Mouse (Mus musculus) hindbrain, embryonic 14.5 days (tissue): ENCODE data around the gene Crip2. TPM values are rescaled to one million over a fixed set of nuclear protein-coding genes. Genes with fewer than 3 reads are reported as not detected.

ENCODE experiments used
- ATAC-seq: fragments of 200-750 bp; cut with Nextera tagmentation; 2 replicates; pipeline ENCODE4 v1.8.0; 2017; ENCODE audit warnings: moderate number of reproducible peaks, mild to moderate bottlenecking, moderate TSS enrichment, moderate library complexity; ENCODE audit not compliant: low FRiP score
- DNase-seq: peaks from one replicate; pipeline ENCODE4 v3.0.0-alpha.2; 2015; ENCODE audit warnings: low spot score
- H3K27ac ChIP-seq: fragments of 300-500 bp; sonication (generic); 2 replicates; pipeline ENCODE4 v1.5.1; 2014; ENCODE audit warnings: mild to moderate bottlenecking, moderate library complexity
- H3K27me3 ChIP-seq: fragments of 300-500 bp; sonication (generic); 2 replicates; pipeline ENCODE4 v1.6.1; 2014; ENCODE audit warnings: mild to moderate bottlenecking, low read length, mixed read lengths; ENCODE audit not compliant: control insufficient read depth, insufficient read depth
- H3K36me3 ChIP-seq: fragments of 300-500 bp; sonication (generic); replicated peaks from 2 replicates; pipeline ENCODE4 v1.6.1; 2014; ENCODE audit not compliant: control insufficient read depth, insufficient read depth
- H3K4me1 ChIP-seq: fragments of 300-500 bp; sonication (generic); replicated peaks from 2 replicates; pipeline ENCODE4 v1.6.1; 2014; ENCODE audit warnings: antibody characterized with exemption, low read length, mixed read lengths; ENCODE audit not compliant: control insufficient read depth, insufficient read depth
- H3K4me2 ChIP-seq: fragments of 300-500 bp; sonication (generic); replicated peaks from 2 replicates; pipeline ENCODE4 v1.6.1; 2014; ENCODE audit warnings: mild to moderate bottlenecking, moderate library complexity
- H3K4me3 ChIP-seq: fragments of 300-500 bp; sonication (generic); replicated peaks from 2 replicates; pipeline ENCODE4 v1.5.1; 2014; ENCODE audit warnings: mild to moderate bottlenecking, low read length
- H3K9ac ChIP-seq: fragments of 300-500 bp; sonication (generic); 2 replicates; pipeline ENCODE4 v1.6.1; 2014
- H3K9me3 ChIP-seq: fragments of 300-500 bp; sonication (generic); 2 replicates; pipeline ENCODE4 v1.6.1; 2016; ENCODE audit warnings: low read length; ENCODE audit not compliant: control insufficient read depth
- WGBS: fragments of 180-500 bp; shearing (Covaris S2); extraction: QIAGEN DNeasy Blood & Tissue Kit; methylation state at CpG from one replicate; pipeline ENCODE4 v1.1.7; 2014; 5-methylcytosine and 5-hydroxymethylcytosine counted together
- polyA plus RNA-seq: library from polyadenylated mRNA; unstranded; fragments of >200 nt; fragmentation: Nextera tagmentation; extraction: Ambion mirVana; gene quantifications from 2 replicates; pipeline ENCODE4 v1.2.1, GENCODE M21; 2014

Crip2 gene
- polyA plus RNA-seq, 1 experiment from 2014 or later, result 288 TPM

- no peak overlapping the region for H3K27ac ChIP-seq
- H3K4me2 ChIP-seq, result no peak overlapping the region
- H3K27me3 ChIP-seq, result no peaks in the 10 kb centered on the region
- no peaks in the 10 kb centered on the region for H3K9me3 ChIP-seq
- ATAC-seq, result no peak
- no peaks in the 10 kb centered on the region for H3K4me1 ChIP-seq
- H3K4me3 ChIP-seq, result no peak overlapping the region
- H3K36me3 ChIP-seq, result peaks cover 97% of the 10 kb centered on the region
- WGBS, result 87% methylated on average over 6 of the region's 6 CpGs
- H3K9ac ChIP-seq, result no peak overlapping the region
- DNase-seq, result no peak
Measured at GRCm38 (mm10) chr12:113124726-113125125, 15.3 kb upstream of the Crip2 start.

- DNase-seq, result no peak
- WGBS, result 97% methylated on average over 8 of the region's 8 CpGs
- Histone ChIP-seq H3K4me1 (no peaks in the 10 kb centered on the region), H3K36me3 (peaks cover 100% of the 10 kb centered on the region), H3K4me3 (no peak overlapping the region), H3K27me3 (no peaks in the 10 kb centered on the region), H3K4me2 (no peak overlapping the region), H3K27ac (no peak overlapping the region), H3K9ac (no peak overlapping the region), H3K9me3 (no peaks in the 10 kb centered on the region)
- ATAC-seq, result no peak
Measured at GRCm38 (mm10) chr12:113130732-113131131, 9.3 kb upstream of the Crip2 start.

- WGBS, result 97% methylated on average over 14 of the region's 14 CpGs
- DNase-seq, result no peak
- ATAC-seq, result no peak
Measured at GRCm38 (mm10) chr12:113131601-113132000, 8.4 kb upstream of the Crip2 start.

GRCm38 (mm10) chr12:113132567-113132966 is 7.5 kb upstream of the Crip2 start:
- ATAC-seq (0 out of 2 replicates have a peak, but pooled peaks have one; percentile 16), DNase-seq (no peak)
- Histone ChIP-seq H3K36me3 (peaks cover 100% of the 10 kb centered on the region), H3K27me3 (no peaks in the 10 kb centered on the region), H3K9ac (no peak overlapping the region), H3K4me2 (no peak overlapping the region), H3K9me3 (no peaks in the 10 kb centered on the region), H3K4me3 (no peak overlapping the region), H3K27ac (no peak overlapping the region), H3K4me1 (no peaks in the 10 kb centered on the region)
- WGBS, result 75% methylated on average over 2 of the region's 2 CpGs

More at GRCm38 (mm10) chr12:113131601-113132000, 8.4 kb upstream of the Crip2 start:
- H3K4me3 ChIP-seq, result no peak overlapping the region
- H3K9me3 ChIP-seq, result no peaks in the 10 kb centered on the region
- H3K4me1 ChIP-seq, result no peaks in the 10 kb centered on the region
- no peak overlapping the region for H3K9ac ChIP-seq
- H3K27ac ChIP-seq, result no peak overlapping the region
- peaks cover 100% of the 10 kb centered on the region for H3K36me3 ChIP-seq
- H3K27me3 ChIP-seq, result no peaks in the 10 kb centered on the region
- no peak overlapping the region for H3K4me2 ChIP-seq

GRCm38 (mm10) chr12:113133260-113133659 is 6.8 kb upstream of the Crip2 start:
- no peak overlapping the region for H3K4me2 ChIP-seq
- H3K27ac ChIP-seq, result no peak overlapping the region
- no peak for ATAC-seq
- 92% methylated on average over 9 of the region's 9 CpGs for WGBS
- peaks cover 100% of the 10 kb centered on the region for H3K36me3 ChIP-seq
- no peaks in the 10 kb centered on the region for H3K4me1 ChIP-seq
- no peak overlapping the region for H3K9ac ChIP-seq
- no peak for DNase-seq
- no peaks in the 10 kb centered on the region for H3K9me3 ChIP-seq
- no peak overlapping the region for H3K4me3 ChIP-seq
- no peaks in the 10 kb centered on the region for H3K27me3 ChIP-seq

- Histone ChIP-seq H3K4me3 (no peak overlapping the region), H3K36me3 (peaks cover 94% of the 10 kb centered on the region), H3K9ac (no peak overlapping the region), H3K9me3 (no peaks in the 10 kb centered on the region), H3K27me3 (no peaks in the 10 kb centered on the region), H3K4me1 (peaks cover 1% of the 10 kb centered on the region), H3K27ac (no peak overlapping the region), H3K4me2 (no peak overlapping the region)
- DNase-seq (no peak), ATAC-seq (no peak)
- WGBS, result 81% methylated on average over 5 of the region's 5 CpGs
Measured at GRCm38 (mm10) chr12:113133861-113134403, 6.1 kb upstream of the Crip2 start.

- DNase-seq (no peak), ATAC-seq (no peak)
- no peaks in the 10 kb centered on the region for H3K27me3 ChIP-seq
- H3K4me1 ChIP-seq, result peaks cover 7% of the 10 kb centered on the region
- peaks cover 88% of the 10 kb centered on the region for H3K36me3 ChIP-seq
- no peak overlapping the region for H3K9ac ChIP-seq
- H3K27ac ChIP-seq, result no peak overlapping the region
- 93% methylated on average over 4 of the region's 4 CpGs for WGBS
- no peak overlapping the region for H3K4me3 ChIP-seq
- no peak overlapping the region for H3K4me2 ChIP-seq
- no peaks in the 10 kb centered on the region for H3K9me3 ChIP-seq
Measured at GRCm38 (mm10) chr12:113134502-113134901, 5.5 kb upstream of the Crip2 start.

- peaks cover 10% of the 10 kb centered on the region for H3K4me1 ChIP-seq
- no peak overlapping the region for H3K9ac ChIP-seq
- peaks cover 79% of the 10 kb centered on the region for H3K36me3 ChIP-seq
- WGBS, result 94% methylated on average over 7 of the region's 7 CpGs
- no peak overlapping the region for H3K4me2 ChIP-seq
- ATAC-seq (no peak), DNase-seq (no peak)
- no peaks in the 10 kb centered on the region for H3K9me3 ChIP-seq
- H3K27ac ChIP-seq, result no peak overlapping the region
- no peaks in the 10 kb centered on the region for H3K27me3 ChIP-seq
- no peak overlapping the region for H3K4me3 ChIP-seq
Measured at GRCm38 (mm10) chr12:113135401-113135800, 4.6 kb upstream of the Crip2 start.

GRCm38 (mm10) chr12:113136492-113137020 is 3.5 kb upstream of the Crip2 start:
- Histone ChIP-seq H3K4me3 (no peak overlapping the region), H3K9me3 (no peaks in the 10 kb centered on the region), H3K4me2 (no peak overlapping the region), H3K27ac (no peak overlapping the region), H3K9ac (no peak overlapping the region), H3K27me3 (no peaks in the 10 kb centered on the region), H3K36me3 (peaks cover 67% of the 10 kb centered on the region), H3K4me1 (peaks cover 16% of the 10 kb centered on the region)
- WGBS, result 83% methylated on average over 17 of the region's 17 CpGs
- DNase-seq (no peak), ATAC-seq (no peak)
